Mouse (Mus musculus) midbrain, embryonic 14.5 days (tissue): ENCODE results near the gene Gadl1. TPM values are rescaled to one million over a fixed set of nuclear protein-coding genes. Genes with fewer than 3 reads are reported as not detected.
"Not testable (repeated sequence)": the region's sequence is repeated elsewhere in the genome, so short reads cannot be mapped to it uniquely, and the experiment has no call there.

Experiments used
- ATAC-seq: fragments of 200-750 bp; cut with Nextera tagmentation; 2 replicates; pipeline ENCODE4 v1.8.0; 2017; ENCODE audit warnings: moderate number of reproducible peaks, moderate library complexity; ENCODE audit not compliant: low FRiP score, low TSS enrichment
- DNase-seq: peaks from one replicate; pipeline ENCODE4 v3.0.0-alpha.2; 2015
- H3K27ac ChIP-seq: fragments of 300-500 bp; sonication (generic); replicated peaks from 2 replicates; pipeline ENCODE4 v1.5.1; 2014; ENCODE audit warnings: mild to moderate bottlenecking, low read depth, low read length, moderate library complexity
- H3K27me3 ChIP-seq: fragments of 300-500 bp; sonication (generic); 2 replicates; pipeline ENCODE4 v1.6.1; 2014; ENCODE audit warnings: low read length, control low read depth, mixed read lengths; ENCODE audit not compliant: control insufficient read depth, insufficient read depth
- H3K36me3 ChIP-seq: fragments of 300-500 bp; sonication (generic); 2 replicates; pipeline ENCODE4 v1.6.1; 2014; ENCODE audit warnings: low read length, control low read depth; ENCODE audit not compliant: control insufficient read depth, insufficient read depth
- H3K4me1 ChIP-seq: fragments of 300-500 bp; sonication (generic); 2 replicates; pipeline ENCODE4 v1.6.1; 2014; ENCODE audit warnings: mild to moderate bottlenecking, antibody characterized with exemption, low read length, control low read depth; ENCODE audit not compliant: control insufficient read depth, insufficient read depth
- H3K4me2 ChIP-seq: fragments of 300-500 bp; sonication (generic); 2 replicates; pipeline ENCODE4 v1.6.1; 2014; ENCODE audit warnings: mild to moderate bottlenecking, low read length, moderate library complexity
- H3K4me3 ChIP-seq: fragments of 300-500 bp; sonication (generic); replicated peaks from 2 replicates; pipeline ENCODE4 v1.5.1; 2014; ENCODE audit warnings: low read depth, low read length
- H3K9ac ChIP-seq: fragments of 300-500 bp; sonication (generic); replicated peaks from 2 replicates; pipeline ENCODE4 v1.6.1; 2014; ENCODE audit warnings: mild to moderate bottlenecking, low read length, moderate library complexity
- H3K9me3 ChIP-seq: fragments of 300-500 bp; sonication (generic); 2 replicates; pipeline ENCODE4 v1.6.1; 2016; ENCODE audit warnings: low read length, control low read depth, mixed read lengths; ENCODE audit not compliant: control insufficient read depth
- WGBS: fragments of 180-500 bp; shearing (Covaris S2); extraction: QIAGEN DNeasy Blood & Tissue Kit; methylation state at CpG from one replicate; pipeline ENCODE4 v1.1.7; 2014; 5-methylcytosine and 5-hydroxymethylcytosine counted together
- polyA plus RNA-seq: library from polyadenylated mRNA; unstranded; fragments of >200 nt; fragmentation: Nextera tagmentation; extraction: Ambion mirVana; gene quantifications from 2 replicates; pipeline ENCODE4 v1.2.1, GENCODE M21; 2014

Gadl1 gene
- polyA plus RNA-seq, 1 experiment from 2014 or later = 0.13 TPM

GRCm38 (mm10) chr9:116018586-116018985 is 109.3 kb downstream of the Gadl1 start:
- H3K9ac ChIP-seq = no peak overlapping the region
- H3K27ac ChIP-seq = no peak overlapping the region
- H3K36me3 ChIP-seq = no peaks in the 10 kb centered on the region
- no peaks in the 10 kb centered on the region for H3K4me1 ChIP-seq
- no peaks in the 10 kb centered on the region for H3K9me3 ChIP-seq
- no peak overlapping the region for H3K4me3 ChIP-seq
- no peak for DNase-seq
- no peak for ATAC-seq
- H3K4me2 ChIP-seq = no peak overlapping the region
- no peaks in the 10 kb centered on the region for H3K27me3 ChIP-seq
- WGBS = 93% methylated on average over 7 of the region's 7 CpGs

DNA sequence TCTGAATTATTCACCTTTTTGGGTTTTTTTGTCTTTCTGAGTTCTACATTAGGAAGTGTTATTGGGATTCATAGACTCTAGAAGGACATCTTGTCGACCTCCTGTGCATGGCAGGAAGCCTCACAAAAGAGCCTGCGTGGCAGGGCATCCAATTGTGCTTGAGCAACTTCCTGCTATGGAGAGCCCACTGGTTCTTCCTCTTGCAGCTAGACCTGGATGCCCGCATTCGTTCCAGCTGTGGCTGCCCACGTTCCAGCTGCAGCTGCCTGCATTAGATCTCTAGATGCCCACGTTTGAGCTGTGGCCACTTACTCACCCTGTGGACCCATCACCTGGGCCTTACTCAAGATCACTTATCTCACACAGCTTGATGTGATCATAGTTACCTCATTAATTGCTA is 116.1 kb downstream of the Gadl1 start:
- H3K9me3 ChIP-seq = no peaks in the 10 kb centered on the region

GRCm38 (mm10) chr9:116029076-116029475 is 119.8 kb downstream of the Gadl1 start:
- Histone ChIP-seq H3K27ac (no peak overlapping the region), H3K4me3 (no peak overlapping the region), H3K4me2 (no peak overlapping the region), H3K4me1 (no peaks in the 10 kb centered on the region), H3K9ac (no peak overlapping the region), H3K9me3 (no peaks in the 10 kb centered on the region), H3K36me3 (no peaks in the 10 kb centered on the region), H3K27me3 (no peaks in the 10 kb centered on the region)
- no peak for ATAC-seq
- no peak for DNase-seq
- WGBS = 94% methylated on average over 2 of the region's 2 CpGs

More for the DNA sequence above, 116.1 kb downstream of the Gadl1 start:
- ATAC-seq = no peak
- Histone ChIP-seq H3K27ac (no peak overlapping the region), H3K4me1 (no peaks in the 10 kb centered on the region), H3K9ac (no peak overlapping the region), H3K4me2 (no peak overlapping the region), H3K36me3 (no peaks in the 10 kb centered on the region), H3K27me3 (no peaks in the 10 kb centered on the region), H3K4me3 (no peak overlapping the region)
- no peak for DNase-seq
- WGBS = 83% methylated on average over 6 of the region's 6 CpGs

DNA sequence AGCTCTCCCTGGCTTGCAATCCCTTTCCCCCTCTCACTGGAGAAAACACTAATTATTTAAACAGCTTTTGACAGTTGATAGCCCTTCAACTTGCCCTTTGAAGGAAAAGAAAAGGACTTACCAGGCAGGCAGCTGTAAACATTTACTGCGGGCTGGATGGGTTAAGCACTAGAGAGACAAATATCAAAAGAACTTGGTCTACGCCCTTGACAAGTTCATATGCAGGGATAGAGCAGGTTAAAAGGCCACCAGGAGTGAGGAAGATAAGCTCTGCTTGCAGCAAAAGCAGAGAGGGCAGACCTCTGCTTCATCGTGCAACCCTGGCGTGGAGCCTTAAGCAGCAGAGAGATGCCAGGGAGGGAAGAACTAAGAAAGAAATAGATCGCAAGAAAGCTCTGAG is 123.5 kb downstream of the Gadl1 start:
- no peaks in the 10 kb centered on the region for H3K4me1 ChIP-seq
- no peak overlapping the region for H3K4me2 ChIP-seq
- H3K9me3 ChIP-seq = no peaks in the 10 kb centered on the region
- WGBS = 59% methylated on average over 5 of the region's 5 CpGs
- no peaks in the 10 kb centered on the region for H3K27me3 ChIP-seq
- no peak overlapping the region for H3K9ac ChIP-seq
- H3K36me3 ChIP-seq = no peaks in the 10 kb centered on the region
- no peak overlapping the region for H3K27ac ChIP-seq
- no peak overlapping the region for H3K4me3 ChIP-seq
- DNase-seq (no peak), ATAC-seq (no peak)

DNA sequence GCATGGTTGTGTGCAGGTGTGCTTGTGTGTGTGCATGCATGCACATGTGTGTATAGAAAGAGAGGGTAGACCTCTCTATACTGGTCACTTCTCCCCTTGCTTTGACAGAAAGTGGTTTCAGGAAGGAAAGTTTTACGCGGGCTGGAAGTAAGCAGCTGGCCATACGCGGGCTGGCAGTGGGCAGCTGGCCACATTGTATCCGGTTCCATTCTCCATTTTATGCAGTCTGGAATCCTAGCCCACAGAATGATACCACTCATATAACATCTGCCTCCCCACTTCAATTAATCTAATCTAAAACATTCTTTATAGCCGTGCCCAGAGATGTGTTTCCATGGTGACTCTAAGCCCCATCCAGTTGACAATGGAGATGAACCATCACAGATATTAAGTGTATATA is 129.0 kb downstream of the Gadl1 start:
- no peak overlapping the region for H3K27ac ChIP-seq
- no peaks in the 10 kb centered on the region for H3K4me1 ChIP-seq
- WGBS = 74% methylated on average over 6 of the region's 6 CpGs
- ATAC-seq (no peak), DNase-seq (no peak)
- no peak overlapping the region for H3K4me3 ChIP-seq
- H3K36me3 ChIP-seq = no peaks in the 10 kb centered on the region
- H3K9me3 ChIP-seq = no peaks in the 10 kb centered on the region
- no peak overlapping the region for H3K4me2 ChIP-seq
- H3K27me3 ChIP-seq = no peaks in the 10 kb centered on the region
- H3K9ac ChIP-seq = no peak overlapping the region

- 84% methylated on average over 4 of the region's 4 CpGs for WGBS
Measured at GRCm38 (mm10) chr9:116039981-116040380, 130.7 kb downstream of the Gadl1 start.

DNA sequence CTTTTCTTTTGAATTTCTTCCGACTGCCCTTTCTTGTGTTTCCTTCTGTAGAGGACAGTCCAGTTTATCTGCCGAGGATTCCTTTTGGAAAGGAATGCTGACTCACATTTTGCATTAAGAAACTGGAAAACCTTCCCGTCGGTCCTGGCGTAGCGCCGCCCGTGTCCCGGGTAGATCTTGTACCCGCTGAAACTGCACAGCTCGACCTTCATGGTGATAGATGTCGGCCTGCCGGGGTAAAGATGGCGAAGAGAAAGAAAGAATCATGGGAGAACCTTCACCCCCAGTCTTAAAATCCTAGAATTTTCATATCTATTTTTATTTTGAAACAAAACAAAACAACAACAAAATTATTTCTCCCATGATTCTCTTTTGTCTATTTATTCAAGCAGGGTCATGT is 131.6 kb downstream of the Gadl1 start:
- H3K9me3 ChIP-seq, H3K4me3 ChIP-seq, H3K4me2 ChIP-seq, ATAC-seq, H3K27me3 ChIP-seq, DNase-seq, H3K27ac ChIP-seq, H3K4me1 ChIP-seq, H3K36me3 ChIP-seq, H3K9ac ChIP-seq: not testable (repeated sequence)
- WGBS = 96% methylated on average over 14 of the region's 14 CpGs

More at GRCm38 (mm10) chr9:116039981-116040380, 130.7 kb downstream of the Gadl1 start:
- no peaks in the 10 kb centered on the region for H3K4me1 ChIP-seq
- no peak overlapping the region for H3K9ac ChIP-seq
- no peak overlapping the region for H3K4me2 ChIP-seq
- no peaks in the 10 kb centered on the region for H3K27me3 ChIP-seq
- H3K36me3 ChIP-seq = no peaks in the 10 kb centered on the region
- ATAC-seq (no peak), DNase-seq (no peak)
- H3K4me3 ChIP-seq = no peak overlapping the region
- no peaks in the 10 kb centered on the region for H3K9me3 ChIP-seq
- no peak overlapping the region for H3K27ac ChIP-seq

DNA sequence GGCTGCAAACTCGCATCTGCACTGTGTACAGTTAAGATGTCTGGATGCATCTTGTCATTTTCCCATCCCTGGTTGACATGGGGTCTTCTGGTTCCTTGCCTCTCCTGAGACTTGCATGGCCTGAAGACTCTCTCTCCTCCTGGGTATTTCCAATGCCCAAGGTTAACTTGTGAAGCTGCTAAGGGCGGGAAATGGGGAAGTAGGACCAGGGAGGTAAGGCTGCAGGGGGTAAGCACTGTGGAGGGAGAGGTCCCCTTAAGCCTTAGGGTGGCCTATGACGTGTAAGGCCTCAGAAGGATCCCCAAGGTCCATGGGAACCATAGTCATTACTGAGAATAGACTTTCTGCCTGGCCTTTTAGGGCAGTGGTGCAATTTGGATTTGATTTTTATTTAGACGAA is 132.1 kb downstream of the Gadl1 start:
- WGBS = 70% methylated on average over 4 of the region's 4 CpGs

DNA sequence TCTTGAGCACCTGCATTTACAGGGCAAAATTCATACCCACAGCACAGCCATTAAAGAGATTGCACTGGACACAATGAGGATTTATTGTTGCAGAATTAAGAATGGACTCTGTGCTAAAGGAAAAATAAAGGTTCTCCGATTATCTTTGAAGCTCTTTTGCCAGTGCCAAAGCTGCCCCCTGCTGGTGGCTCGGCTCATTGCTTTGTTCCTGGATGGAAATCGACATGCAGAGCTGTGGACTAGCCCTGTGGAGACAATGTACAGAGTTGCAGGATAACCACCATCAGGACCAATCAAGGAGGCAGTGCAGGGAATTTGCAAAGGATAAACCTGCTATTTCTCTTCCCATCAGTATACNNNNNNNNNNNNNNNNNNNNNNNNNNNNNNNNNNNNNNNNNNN is 132.5 kb downstream of the Gadl1 start:
- Histone ChIP-seq H3K27me3 (no peaks in the 10 kb centered on the region), H3K4me2 (no peak overlapping the region), H3K4me3 (no peak overlapping the region), H3K9ac (no peak overlapping the region), H3K36me3 (no peaks in the 10 kb centered on the region), H3K4me1 (no peaks in the 10 kb centered on the region), H3K27ac (no peak overlapping the region), H3K9me3 (no peaks in the 10 kb centered on the region)
- ATAC-seq (no peak), DNase-seq (peak; percentile 93)
- WGBS = 6% methylated on average over 3 of the region's 3 CpGs

More for the DNA sequence above, 132.1 kb downstream of the Gadl1 start:
- H3K36me3 ChIP-seq = no peaks in the 10 kb centered on the region
- H3K27me3 ChIP-seq = no peaks in the 10 kb centered on the region
- no peak overlapping the region for H3K4me3 ChIP-seq
- H3K4me1 ChIP-seq = no peaks in the 10 kb centered on the region
- no peaks in the 10 kb centered on the region for H3K9me3 ChIP-seq
- no peak overlapping the region for H3K9ac ChIP-seq
- ATAC-seq (no peak), DNase-seq (no peak)
- H3K27ac ChIP-seq = no peak overlapping the region
- H3K4me2 ChIP-seq = no peak overlapping the region
